Mouse (Mus musculus): ENCODE results near the gene Ehbp1. TPM values are rescaled to one million over a fixed set of nuclear protein-coding genes. Genes with fewer than 3 reads are reported as not detected.

Gene Ehbp1
- total RNA-seq, 2 experiments from 2014 or later, result 22.0 to 26.8 TPM

DNA sequence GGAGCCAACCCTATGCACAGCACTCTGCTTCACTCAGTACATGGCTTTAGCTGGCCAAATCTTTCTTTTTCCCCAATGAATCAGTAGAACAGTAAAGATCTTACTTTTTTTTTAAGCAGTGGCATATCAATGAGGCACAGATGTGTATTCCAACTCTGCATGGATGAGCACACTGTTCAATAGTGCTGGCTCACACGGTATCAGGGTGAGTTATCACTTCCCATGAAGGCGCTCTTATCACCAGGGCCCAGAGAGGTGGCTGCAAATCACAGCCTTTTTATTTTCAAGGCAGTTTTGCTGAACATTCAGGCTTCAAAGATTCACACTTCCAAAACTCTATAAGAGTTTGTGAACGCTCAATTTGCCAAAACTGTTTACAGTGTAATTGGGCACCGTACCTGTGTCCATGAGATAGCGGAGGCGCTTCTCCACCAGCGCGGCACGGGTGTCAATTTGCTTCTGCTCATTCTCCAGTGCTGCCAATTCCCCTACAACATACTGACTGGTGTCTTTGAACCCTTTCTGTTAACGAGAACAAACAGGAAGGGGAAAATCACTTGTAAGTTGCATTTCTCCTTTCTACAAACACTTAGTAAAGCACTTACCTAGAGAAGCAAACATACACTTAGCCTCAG, 288.9 kb downstream of the Ehbp1 start:
- no peak for DNase-seq

DNA sequence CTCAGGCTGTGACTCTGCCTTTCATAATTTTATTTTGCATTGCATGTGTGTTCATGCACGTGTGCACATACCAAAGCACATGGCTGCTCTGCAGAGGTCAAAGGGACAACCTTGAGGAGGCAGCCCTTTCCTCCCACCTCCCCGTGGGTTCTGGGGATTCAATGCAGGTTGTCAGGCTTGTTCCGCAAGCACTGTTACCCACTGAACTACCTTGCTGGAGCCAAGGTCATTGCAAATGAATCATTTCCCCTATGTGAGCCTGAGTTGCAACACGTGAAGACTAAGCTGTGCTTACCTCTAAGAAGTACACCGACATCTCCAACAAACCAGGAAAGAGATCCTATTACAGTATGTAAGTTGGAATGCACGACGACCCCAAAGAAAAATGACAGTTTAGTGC, 291.2 kb downstream of the Ehbp1 start:
- DNase-seq, result no peak

DNA sequence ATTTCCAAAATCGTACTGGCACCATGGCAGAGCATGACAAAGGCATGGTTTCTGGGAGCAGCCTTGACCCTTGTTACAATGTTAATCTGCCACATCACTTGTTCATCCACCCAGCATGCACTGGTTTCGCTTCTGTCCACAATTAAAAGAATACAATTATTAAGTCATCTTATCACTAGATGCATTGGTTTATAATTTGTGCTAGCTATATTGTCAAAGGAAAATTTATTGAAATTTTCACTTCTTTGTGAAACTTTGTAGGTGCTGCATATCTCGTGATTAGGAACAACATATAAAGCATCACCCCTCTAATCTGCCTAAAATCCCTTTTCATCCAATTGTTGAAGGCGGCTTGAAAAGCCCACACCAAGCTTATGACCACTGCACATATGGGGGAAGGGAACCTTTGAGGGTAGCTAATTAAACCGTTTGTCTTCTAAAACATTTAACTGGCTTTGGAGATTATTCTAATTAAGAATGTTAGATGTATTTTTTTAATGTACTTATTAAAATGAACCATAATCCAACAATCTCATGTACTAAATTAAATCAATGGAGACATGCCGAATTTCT, 302.2 kb downstream of the Ehbp1 start:
- DNase-seq, result no peak

DNA sequence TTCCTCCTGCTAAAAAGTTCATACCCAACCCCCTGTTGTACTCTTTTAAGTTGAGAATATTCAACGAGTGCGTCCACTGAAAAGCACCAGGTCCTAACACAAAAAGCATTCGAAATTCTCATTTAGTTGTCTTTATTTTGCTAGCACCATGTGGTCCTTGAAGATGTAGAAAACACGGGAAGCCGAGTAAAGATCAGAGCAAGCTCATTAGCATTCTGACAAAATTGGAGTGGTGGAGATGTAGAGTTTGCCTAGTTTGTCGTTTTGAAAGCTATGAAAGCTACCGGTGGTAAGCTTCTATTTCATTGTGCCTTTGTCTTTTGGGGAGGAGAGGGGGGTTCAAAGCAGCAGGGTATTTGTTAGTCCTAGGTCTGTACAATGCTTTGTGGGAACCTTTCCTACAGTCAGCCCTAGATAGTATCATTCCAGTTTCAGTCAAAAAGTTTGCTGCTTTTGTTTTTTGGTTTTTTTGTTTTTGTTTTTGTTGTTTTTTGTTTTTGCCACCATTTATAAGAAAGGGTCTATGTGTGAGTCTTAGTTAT, 307.5 kb downstream of the Ehbp1 start:
- no peak for DNase-seq

DNA sequence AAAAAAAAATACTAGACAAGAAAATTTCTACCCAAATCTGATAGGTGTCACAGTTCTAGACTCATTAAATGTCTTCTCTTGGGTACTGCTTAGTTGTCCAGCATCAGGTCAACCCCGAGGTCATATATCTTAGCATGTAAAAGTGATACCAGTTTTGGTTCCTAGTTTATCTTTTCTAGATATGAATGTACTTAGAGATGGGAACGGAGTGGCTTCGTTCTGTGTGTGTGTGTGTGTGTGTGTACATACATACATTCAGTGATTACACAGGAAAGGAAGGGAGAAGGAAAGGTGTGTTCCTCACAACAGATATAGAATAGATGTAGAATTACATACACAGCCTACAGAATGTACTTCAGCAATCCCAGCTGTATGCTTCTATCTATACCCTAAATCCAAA, 308.5 kb downstream of the Ehbp1 start:
- DNase-seq, result no peak

DNA sequence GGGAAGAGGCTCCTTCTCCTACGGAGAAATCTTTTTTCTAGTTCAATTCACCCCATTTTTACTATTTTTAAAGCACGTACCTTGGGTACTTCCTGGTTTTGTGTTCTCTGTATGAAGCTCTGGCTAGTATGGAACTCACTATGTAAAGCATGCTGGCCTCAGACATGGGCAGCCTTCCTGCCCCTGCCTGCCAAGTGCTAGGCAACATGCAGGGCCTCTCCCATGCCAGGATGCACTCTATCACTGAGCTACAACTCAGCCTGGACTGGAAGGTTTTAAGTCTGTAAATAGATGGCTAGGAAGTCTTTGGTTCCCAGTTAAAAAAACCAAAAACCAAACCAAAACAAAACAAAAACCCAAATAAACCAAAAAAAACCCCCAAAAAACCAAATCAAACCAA, 321.5 kb downstream of the Ehbp1 start:
- no peak for DNase-seq

DNA sequence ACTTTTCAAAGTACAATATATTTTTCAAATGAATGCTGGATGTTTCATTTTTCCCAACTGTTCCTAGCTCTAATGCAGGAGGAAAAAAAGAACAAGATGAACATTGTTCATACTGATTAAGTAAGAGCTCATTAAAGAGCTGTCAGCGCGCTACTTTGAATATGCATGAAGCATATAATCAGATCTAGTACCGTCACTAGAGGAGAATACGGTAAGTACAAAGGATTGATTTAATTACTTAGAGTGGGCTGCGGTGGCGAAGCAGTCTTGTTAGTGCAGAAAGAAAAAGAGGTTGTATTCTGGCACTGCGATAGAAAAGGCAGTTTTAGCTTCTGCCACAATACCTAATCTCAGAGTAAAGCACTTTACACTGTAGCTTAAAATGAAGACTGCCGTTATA, 324.6 kb downstream of the Ehbp1 start:
- no peak for DNase-seq

DNA sequence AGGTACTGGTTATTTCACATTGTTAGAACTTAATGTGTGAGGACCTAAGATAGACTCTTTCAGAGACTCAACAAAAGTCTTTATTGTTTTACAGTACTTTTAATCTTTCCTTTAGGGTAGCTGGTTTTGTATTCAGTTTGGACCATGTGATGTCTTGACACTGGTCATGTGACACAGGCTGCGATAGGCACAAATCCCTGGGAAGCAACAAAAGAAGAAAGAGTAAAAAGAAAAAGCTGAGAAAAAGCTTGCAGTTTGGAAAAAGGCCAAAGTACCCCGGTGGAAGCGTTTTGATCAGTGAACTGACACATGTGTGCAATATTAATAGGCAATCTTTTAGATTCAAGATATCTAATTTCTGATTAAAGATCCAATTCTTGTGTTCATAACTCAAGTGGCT, 325.8 kb downstream of the Ehbp1 start:
- no peak for DNase-seq

DNA sequence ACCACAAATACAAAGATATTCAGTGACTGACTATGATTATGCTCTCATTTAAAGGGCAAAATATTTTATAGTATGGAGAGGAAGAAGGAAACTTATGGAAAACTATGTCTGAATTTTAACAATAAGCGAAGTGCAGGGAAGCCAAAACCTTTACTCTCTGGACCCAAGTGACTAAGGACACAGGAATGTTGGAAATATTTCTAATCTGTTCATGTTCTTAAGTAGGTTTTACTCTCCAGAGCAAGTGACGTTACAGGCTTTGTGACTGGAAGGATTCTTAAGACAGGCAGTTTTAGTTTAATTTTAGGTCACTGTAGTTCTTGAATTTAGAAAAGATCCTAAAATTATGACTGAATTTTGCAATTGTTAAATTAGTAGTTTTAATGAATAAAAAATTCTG, 333.3 kb downstream of the Ehbp1 start:
- DNase-seq, result no peak

DNA sequence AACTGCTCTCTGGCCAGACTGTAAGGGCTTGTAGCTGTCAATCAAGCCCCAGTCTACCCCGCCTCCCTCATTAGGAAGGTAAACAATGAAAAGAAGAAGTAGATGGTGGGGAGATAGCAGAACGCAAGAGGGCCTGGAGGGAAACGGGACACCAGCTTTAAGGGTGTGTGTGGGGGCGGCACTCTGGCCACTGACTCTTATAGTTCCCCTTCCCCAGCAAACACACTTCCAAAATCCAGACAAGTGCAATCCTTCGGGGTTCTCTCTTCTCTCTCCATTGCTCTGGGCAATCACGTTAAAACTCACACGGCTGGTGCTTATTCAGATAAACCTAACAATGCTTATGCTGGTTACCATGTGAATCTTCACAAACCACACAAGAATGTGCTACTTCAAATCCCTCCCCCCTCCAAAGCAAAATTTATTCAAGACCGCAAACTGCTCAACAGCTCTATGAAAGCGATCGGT, 333.9 kb downstream of the Ehbp1 start:
- no peak for DNase-seq

DNA sequence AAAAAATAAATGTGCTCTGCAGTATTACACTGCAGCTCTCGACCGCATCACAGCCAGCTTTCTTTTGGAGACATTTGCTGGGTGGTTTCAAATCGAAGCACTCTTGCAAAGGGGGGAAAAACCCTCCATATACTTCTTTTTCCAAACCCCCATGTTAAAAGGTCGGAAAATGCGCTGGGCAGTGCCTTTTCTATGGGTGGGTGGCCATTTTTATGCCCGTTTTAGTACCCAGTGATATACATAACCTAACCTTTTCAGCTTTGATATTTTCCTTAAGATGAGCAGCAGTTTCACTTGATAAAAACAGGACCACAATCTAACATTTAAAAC, 334.3 kb downstream of the Ehbp1 start:
- DNase-seq, result no peak

DNA sequence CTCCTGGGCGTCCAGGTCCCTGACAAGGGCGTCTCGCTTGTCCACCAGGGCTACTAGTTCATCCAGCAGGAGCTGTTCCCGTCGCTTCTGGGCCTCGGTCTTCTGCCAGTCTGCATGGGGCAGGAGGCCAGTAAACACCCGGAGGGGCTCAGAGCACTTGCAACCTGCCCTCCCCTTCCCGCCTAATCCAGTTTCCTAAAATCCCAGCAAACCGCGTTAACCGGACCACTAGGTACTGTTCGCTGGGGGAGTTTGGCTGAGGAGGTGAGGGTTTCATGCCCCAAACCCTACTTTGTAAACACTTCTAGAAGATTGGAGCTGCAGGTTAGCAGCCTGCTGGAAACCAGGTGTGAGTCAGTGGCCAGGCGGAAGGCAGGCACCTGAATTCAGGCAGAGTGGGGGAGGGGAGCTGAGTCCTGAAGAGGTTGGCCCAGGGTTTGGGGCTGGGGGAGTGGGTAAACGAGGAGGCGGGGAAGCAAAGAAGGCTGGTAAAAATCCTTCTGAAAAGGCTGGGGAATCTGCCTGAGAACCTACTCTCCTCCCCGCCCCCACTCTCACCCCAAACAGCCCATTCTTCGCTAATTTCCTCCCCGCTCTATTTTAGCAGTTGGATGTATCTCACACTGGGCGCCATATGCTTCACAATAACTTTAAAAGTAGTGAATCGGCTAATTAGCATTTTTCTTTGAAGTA, 334.9 kb downstream of the Ehbp1 start:
- DNase-seq, result no peak

DNA sequence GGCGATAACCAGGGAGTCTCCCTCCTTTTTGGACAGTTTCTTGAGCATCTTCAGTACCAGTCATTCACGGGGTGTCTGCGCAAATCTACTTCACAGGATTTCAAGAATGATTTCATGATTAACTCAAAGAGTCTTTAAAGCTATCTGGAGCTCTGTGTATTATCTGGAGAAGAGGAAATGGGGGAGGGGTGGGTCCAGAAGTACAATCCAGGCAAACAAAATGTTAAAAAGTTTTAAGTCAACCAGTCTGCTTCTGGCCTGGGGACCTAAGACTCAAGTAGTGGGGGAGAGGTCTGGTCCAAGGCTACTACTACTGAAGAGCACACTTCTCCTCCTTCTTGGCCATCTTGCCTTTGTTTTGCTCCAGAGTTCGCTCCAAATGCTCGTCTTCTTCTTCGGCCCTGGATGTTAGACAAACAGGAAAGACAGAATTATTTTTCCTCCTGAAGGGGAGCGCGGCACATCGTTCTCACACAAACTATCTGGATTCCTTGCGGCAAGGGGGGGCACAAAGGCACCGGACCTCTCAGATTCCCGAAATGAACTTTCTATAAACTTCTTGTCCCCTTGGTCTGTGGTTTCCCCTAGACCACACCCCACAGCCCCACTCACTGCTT, 335.5 kb downstream of the Ehbp1 start:
- DNase-seq, result no peak

DNA sequence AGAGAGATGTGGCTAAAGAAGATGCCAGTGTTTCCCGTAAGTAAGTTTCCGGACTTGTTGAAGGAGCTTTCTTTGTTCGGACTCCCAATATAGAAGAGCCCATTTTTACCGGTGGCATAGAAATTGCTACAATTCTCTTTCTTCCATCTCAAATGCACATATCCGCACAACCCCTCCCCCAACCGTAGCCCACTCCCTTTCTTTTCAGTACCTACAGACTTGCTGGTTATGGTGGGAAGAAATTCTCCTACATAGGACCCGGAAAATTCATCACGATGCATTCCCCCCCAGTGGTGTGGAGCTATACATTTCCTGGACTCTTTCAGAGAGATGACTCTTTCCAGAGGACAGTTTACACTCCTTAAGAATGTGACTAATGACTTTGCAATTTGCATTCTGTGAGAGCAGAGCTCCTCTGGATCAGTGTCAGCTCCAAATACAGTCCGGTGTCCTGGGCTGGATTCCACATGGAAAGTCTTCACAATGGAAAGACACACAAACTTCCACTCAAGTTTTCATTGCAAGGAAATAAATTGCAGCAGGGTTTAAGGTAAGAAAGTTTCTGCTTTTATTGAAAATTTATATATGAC, 336.7 kb downstream of the Ehbp1 start:
- no peak for DNase-seq

DNA sequence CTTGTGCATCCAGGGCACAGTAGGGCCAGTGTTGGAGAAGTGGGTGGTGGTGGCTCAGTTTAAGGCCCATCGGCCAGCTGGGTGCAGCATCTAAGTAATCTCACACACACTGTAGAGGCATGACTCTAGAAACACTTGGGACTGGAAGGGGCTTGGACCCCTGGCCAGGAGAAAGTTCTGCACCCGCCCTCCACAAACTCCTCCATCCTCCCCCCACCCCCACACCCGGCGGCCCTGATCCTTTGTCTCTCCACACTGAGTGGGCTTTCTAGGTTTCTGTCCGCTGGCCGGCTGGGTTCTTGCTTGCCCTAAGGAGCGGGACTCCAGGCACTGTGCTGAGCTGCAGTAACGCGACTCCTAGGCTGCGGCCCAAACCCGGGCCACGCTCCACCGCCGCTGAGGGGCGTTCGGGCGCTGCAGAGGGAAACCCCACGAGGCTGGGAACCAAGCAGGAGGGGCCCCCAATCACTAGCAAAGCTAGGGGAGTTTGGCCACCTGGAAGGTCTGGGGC, 337.7 kb downstream of the Ehbp1 start:
- peak; percentile 10 for DNase-seq

DNA sequence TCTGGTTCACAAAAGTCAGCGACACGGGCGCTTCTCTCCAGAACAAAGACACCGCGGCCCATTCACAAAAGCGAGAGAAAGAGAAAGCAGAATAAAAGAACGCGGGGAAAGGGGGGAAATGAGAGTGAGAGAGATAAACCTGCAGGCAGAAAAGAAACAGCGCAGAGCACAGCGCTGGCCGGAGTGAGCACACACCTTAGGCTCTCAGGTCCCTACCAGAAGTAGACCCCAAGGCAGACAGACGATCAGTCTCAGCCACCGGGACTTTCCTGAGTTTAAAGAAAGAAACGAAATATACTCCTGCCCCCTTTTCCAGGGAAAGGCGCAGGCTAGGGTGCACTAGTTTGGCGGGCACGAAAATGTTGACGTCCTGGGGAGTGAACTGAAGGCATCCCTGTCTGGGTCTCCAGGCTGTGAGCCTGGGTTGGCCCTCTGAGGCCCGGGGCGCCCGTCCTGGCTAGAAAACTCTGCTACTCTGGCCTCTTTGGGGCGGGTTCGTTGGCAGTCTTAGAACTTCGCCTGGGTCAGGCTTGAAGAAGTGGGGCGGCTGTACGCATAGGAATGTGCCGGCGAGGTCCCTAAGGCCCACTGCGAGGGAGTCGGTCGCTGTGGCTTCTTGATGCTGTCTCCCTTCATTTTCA, 338.6 kb downstream of the Ehbp1 start:
- DNase-seq, result peak; percentile 26

DNA sequence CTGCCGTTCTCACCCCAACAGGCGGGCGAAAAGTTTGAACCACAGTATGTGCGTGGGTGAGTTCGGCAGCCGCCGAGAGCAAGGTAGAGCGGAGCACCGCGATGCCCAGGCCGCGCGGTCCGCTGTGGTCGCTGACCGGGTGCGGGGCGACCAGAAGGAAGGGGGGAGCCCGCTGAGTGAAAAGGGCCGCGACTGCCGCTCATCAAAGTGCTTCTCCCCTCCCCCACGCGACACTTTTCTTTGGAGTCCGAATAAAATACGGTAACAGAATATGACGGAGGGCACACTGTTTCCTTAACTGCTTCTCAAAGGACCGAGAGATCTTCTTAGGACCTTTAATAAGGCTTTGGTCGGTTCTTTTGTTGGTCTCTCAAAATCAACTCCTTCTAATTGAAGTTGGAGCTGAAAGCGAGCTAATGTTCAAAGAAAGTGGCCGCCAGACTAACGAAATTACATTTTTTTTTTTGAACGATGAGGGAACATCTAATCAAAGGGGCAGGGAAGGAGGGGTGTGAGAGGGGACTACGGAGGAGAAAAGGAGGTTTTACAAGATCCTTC, 339.2 kb downstream of the Ehbp1 start, which contains the start of gene Otx1:
Gene Otx1, minus strand, starts transcription at position 115 of the 558 bp plus-strand sequence.
- DNase-seq, result peak; percentile 18

DNA sequence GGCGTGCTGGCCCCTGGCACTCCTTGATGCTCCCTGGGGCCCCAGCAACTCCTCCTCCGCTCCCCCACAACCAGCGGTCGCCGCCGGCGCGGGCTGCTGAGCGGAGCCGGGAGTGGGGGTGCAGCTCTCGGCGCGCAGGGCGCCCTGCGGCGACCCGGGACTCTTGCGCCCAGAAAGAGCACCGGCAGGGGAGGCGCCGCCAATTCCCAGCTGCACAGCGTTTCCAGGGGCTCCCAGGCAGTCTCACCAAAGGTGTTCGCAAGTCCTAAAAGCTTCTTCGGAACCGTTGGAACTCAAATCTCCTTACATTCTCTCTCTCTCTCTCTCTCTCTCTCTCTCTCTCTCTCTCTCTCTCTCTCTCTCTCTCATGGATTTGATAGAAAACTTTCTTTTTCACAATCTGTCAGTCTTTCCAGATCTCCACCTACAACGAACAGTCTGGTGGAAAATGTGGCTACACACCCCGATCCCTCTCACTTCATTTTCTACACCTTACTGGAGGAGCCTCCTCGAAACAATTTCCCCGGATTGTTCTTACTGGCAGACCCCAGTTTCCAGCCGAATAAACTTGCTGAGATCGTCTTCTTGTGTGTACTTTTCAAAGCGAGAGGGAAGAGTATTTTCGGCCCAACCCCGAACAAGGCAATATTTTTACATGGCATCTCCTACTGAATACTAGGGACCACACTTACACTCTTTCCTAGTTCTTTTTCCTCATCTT, 339.9 kb downstream of the Ehbp1 start:
- DNase-seq, result no peak

DNA sequence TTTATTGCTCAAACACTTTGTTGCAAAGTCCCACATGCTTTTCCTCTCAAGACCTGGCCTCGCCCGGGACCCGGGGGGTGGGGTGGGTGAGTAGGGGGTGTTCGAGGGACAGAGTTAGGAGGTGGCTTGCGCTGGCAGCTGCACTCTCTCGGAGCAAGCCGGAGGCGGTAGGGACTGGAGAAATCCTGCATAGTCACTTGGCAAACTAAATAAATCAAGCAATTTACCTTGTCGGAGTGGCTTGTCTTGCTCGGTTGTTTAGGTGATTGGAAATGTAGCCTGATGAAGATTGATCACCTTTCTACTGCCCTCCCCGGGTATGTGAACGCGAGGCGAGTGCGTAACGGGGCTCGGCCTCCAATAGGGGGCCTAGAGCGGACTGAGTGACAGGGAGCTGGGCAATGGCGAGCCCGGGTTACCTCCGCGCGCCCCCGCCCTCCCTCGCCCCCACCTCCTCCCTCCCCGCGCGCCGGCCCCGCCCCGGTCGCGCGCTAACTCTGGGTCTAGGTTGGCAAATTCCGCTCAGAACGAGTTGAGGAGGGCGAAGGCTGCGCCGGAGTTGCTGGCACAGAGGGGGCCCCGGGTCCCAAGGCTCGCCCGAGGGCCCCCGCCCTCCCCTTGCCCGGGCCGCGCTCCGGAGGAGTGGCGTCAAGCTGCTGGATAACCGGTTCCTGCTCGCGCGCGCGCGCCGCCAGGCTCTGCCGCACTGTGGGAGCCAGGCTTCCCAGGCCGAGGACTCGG, 340.6 kb downstream of the Ehbp1 start:
- peak; percentile 50 for DNase-seq
